Mouse (Mus musculus) MEL (cell line): ENCODE data around the gene Sowahd. TPM values are rescaled to one million over a fixed set of nuclear protein-coding genes. Genes with fewer than 3 reads are reported as not detected.
A peak's percentile ranks its signal among the peaks of the same experiment; 100 is the strongest.

Experiments
- DNase-seq: peaks from one replicate; pipeline ENCODE4 v3.0.0; 2011; ENCODE audit warnings: low read depth, low spot score
- H3K27ac ChIP-seq: 2 replicates; pipeline ENCODE4 v1.5.1; 2012; ENCODE audit warnings: low read depth, mild to moderate bottlenecking, control low read depth, low read length, moderate library complexity; ENCODE audit not compliant: control insufficient read depth
- H3K27me3 ChIP-seq, 2 experiments: fragments of 150-350 bp in 1 of 2; sonication (generic) in 1 of 2; 2 replicates each; pipeline ENCODE4 v1.6.1; 2012; ENCODE audit warnings: low read length in 2 of 2, mild to moderate bottlenecking in 2 of 2, improper control_type of control experiment in 1 of 2, moderate library complexity in 1 of 2; ENCODE audit not compliant: insufficient read depth in 2 of 2, control insufficient read depth in 1 of 2
- H3K36me3 ChIP-seq, 2 experiments: 2 replicates each; pipeline ENCODE4 v1.6.1; 2012 to 2014; ENCODE audit warnings: low read length in 2 of 2, improper control_type of control experiment in 1 of 2, inconsistent platforms in 1 of 2, mild to moderate bottlenecking in 1 of 2; ENCODE audit not compliant: insufficient read depth in 2 of 2, control insufficient read depth in 1 of 2
- H3K4me1 ChIP-seq, 2 experiments: fragments of 150-350 bp in 1 of 2; sonication (generic) in 1 of 2; 2 replicates each; pipeline ENCODE4 v1.6.1; 2012; ENCODE audit warnings: low read length in 2 of 2, improper control_type of control experiment in 1 of 2, mild to moderate bottlenecking in 1 of 2; ENCODE audit not compliant: insufficient read depth in 2 of 2, control insufficient read depth in 1 of 2
- H3K4me3 ChIP-seq, 2 experiments: fragments of 150-350 bp in 1 of 2; sonication (generic) in 1 of 2; 2 replicates each; pipeline ENCODE4 v1.5.1; 2012; ENCODE audit warnings: low read depth in 2 of 2, low read length in 2 of 2, mild to moderate bottlenecking in 2 of 2, moderate library complexity in 2 of 2, control low read depth in 1 of 2, improper control_type of control experiment in 1 of 2; ENCODE audit not compliant: control insufficient read depth in 1 of 2, insufficient read depth in 1 of 2
- H3K79me2 ChIP-seq: 2 replicates; pipeline ENCODE4 v1.6.1; 2012; ENCODE audit warnings: mild to moderate bottlenecking, low read length, moderate library complexity; ENCODE audit not compliant: control insufficient read depth, poor library complexity, insufficient read depth
- H3K9ac ChIP-seq: 2 replicates; pipeline ENCODE4 v1.6.1; 2012; ENCODE audit warnings: low read depth, mild to moderate bottlenecking, control low read depth, low read length, moderate library complexity; ENCODE audit not compliant: control insufficient read depth, poor library complexity, severe bottlenecking
- H3K9me3 ChIP-seq: fragments of 150-350 bp; sonication (generic); replicated peaks from 2 replicates; pipeline ENCODE4 v1.6.1; 2012; ENCODE audit warnings: mild to moderate bottlenecking, low read length, improper control_type of control experiment, moderate library complexity; ENCODE audit not compliant: insufficient read depth
- CTCF ChIP-seq, 3 experiments: IDR thresholded peaks in 2 of 3; conservative IDR thresholded peaks in 1 of 3; 2 replicates each; pipeline ENCODE4 v1.5.1; 2011 to 2012; ENCODE audit warnings: low read length in 3 of 3, low read depth in 2 of 3, mild to moderate bottlenecking in 2 of 3, improper control_type of control experiment in 1 of 3, inconsistent platforms in 1 of 3, mixed read lengths in 1 of 3, moderate library complexity in 1 of 3; ENCODE audit not compliant: control insufficient read depth in 1 of 3, insufficient read depth in 1 of 3, poor library complexity in 1 of 3, severe bottlenecking in 1 of 3
- ELF1 ChIP-seq: IDR thresholded peaks from 2 replicates; pipeline ENCODE4 v1.6.1; 2014; ENCODE audit warnings: low read depth, mild to moderate bottlenecking, inconsistent platforms, low read length, improper control_type of control experiment, moderate library complexity
- GABPA ChIP-seq: IDR thresholded peaks from 2 replicates; pipeline ENCODE4 v1.6.1; 2012; ENCODE audit warnings: low read depth, mild to moderate bottlenecking, inconsistent platforms, low read length, improper control_type of control experiment, moderate library complexity
- GATA1 ChIP-seq: IDR thresholded peaks from 2 replicates; pipeline ENCODE4 v1.6.1; 2011; ENCODE audit warnings: low read depth, low read length, improper control_type of control experiment
- HCFC1 ChIP-seq: IDR thresholded peaks from 2 replicates; pipeline ENCODE4 v1.6.1; 2012; ENCODE audit warnings: low read depth, mild to moderate bottlenecking, inconsistent platforms, low read length, improper control_type of control experiment, moderate library complexity
- KAT2A ChIP-seq: conservative IDR thresholded peaks from 2 replicates; pipeline ENCODE4 v1.6.1; 2012; ENCODE audit warnings: low read depth, low read length, improper control_type of control experiment, inconsistent platforms
- MAFK ChIP-seq: IDR thresholded peaks from 2 replicates; pipeline ENCODE4 v1.6.1; 2011; ENCODE audit warnings: low read depth, mild to moderate bottlenecking, low read length, improper control_type of control experiment, borderline replicate concordance
- MAZ ChIP-seq: IDR thresholded peaks from 2 replicates; pipeline ENCODE4 v1.6.1; 2012; ENCODE audit warnings: low read depth, mild to moderate bottlenecking, inconsistent platforms, low read length, improper control_type of control experiment
- MEF2A ChIP-seq: IDR thresholded peaks from 2 replicates; pipeline ENCODE4 v1.6.1; 2014; ENCODE audit warnings: low read depth, mild to moderate bottlenecking, inconsistent platforms, low read length, improper control_type of control experiment; ENCODE audit not compliant: poor library complexity, insufficient replicate concordance, severe bottlenecking; ENCODE audit errors: extremely low read depth
- MYB ChIP-seq: IDR thresholded peaks from 2 replicates; pipeline ENCODE4 v1.6.1; 2011; ENCODE audit warnings: mild to moderate bottlenecking, low read depth, low read length, improper control_type of control experiment
- MYC ChIP-seq: IDR thresholded peaks from 2 replicates; pipeline ENCODE4 v1.6.1; 2011; ENCODE audit warnings: low read depth, mild to moderate bottlenecking, low read length, improper control_type of control experiment, moderate library complexity
- NELFE ChIP-seq: IDR thresholded peaks from 2 replicates; pipeline ENCODE4 v1.6.1; 2011; ENCODE audit warnings: low read depth, low read length, improper control_type of control experiment
- POLR2A ChIP-seq, 2 experiments: IDR thresholded peaks; 2 replicates each; pipeline ENCODE4 v1.6.1; 2011 to 2012; ENCODE audit warnings: low read length in 2 of 2, mild to moderate bottlenecking in 2 of 2, control low read depth in 1 of 2, improper control_type of control experiment in 1 of 2, low read depth in 1 of 2, moderate library complexity in 1 of 2; ENCODE audit not compliant: control insufficient read depth in 1 of 2, insufficient read depth in 1 of 2, poor library complexity in 1 of 2
- RAD21 ChIP-seq: IDR thresholded peaks from 2 replicates; pipeline ENCODE4 v1.6.1; 2011; ENCODE audit warnings: mild to moderate bottlenecking, low read depth, low read length, improper control_type of control experiment
- SIN3A ChIP-seq: IDR thresholded peaks from 2 replicates; pipeline ENCODE4 v1.6.1; 2012; ENCODE audit warnings: low read length, improper control_type of control experiment, inconsistent platforms
- SMC3 ChIP-seq: IDR thresholded peaks from 2 replicates; pipeline ENCODE4 v1.6.1; 2011; ENCODE audit warnings: low read depth, low read length, improper control_type of control experiment
- TCF12 ChIP-seq: IDR thresholded peaks from 2 replicates; pipeline ENCODE4 v1.6.1; 2014; ENCODE audit warnings: low read depth, mild to moderate bottlenecking, inconsistent platforms, low read length, improper control_type of control experiment, moderate library complexity
- USF2 ChIP-seq, 2 experiments: IDR thresholded peaks; 2 replicates each; pipeline ENCODE4 v1.6.1; 2011 to 2012; ENCODE audit warnings: improper control_type of control experiment in 2 of 2, low read length in 2 of 2, borderline replicate concordance in 1 of 2, inconsistent platforms in 1 of 2, low read depth in 1 of 2, mild to moderate bottlenecking in 1 of 2; ENCODE audit not compliant: insufficient read depth in 1 of 2
- ZC3H11A ChIP-seq: IDR thresholded peaks from 2 replicates; pipeline ENCODE4 v1.6.1; 2012; ENCODE audit warnings: low read depth, mild to moderate bottlenecking, inconsistent platforms, low read length, improper control_type of control experiment
- ZKSCAN1 ChIP-seq: IDR thresholded peaks from 2 replicates; pipeline ENCODE4 v1.6.1; 2012; ENCODE audit warnings: low read depth, mild to moderate bottlenecking, inconsistent platforms, low read length, improper control_type of control experiment, moderate library complexity
- polyA plus RNA-seq, 2 experiments: library from polyadenylated mRNA; stranded (reverse) in 1 of 2; unstranded in 1 of 2; fragments of >175 nt in 1 of 2; fragments of >200 nt in 1 of 2; gene quantifications; 2 replicates each; pipeline versions ENCODE4 v1.2.1 to v1.2.4; 2012; ENCODE audit warnings: low replicate concordance in 2 of 2, low read depth in 1 of 2; ENCODE audit not compliant: insufficient read length in 2 of 2, insufficient read depth in 1 of 2, missing spikeins in 1 of 2
- total RNA-seq: library from RNA; depleted of rRNA; stranded (reverse); fragments of 300-350 nt; gene quantifications from 2 replicates; pipeline ENCODE4 v1.2.3, GENCODE M21; 2012

Sowahd gene
- total and polyA plus RNA-seq, 3 experiments: not detected

GRCm38 (mm10) chrX:37028378-37028777, 20.3 kb upstream of the Sowahd start:
- Histone ChIP-seq H3K36me3 (no peaks in the 10 kb centered on the region), H3K9ac (no peak overlapping the region), H3K4me1 (no peaks in the 10 kb centered on the region), H3K27me3 (no peaks in the 10 kb centered on the region; a peak in 1 of 4 replicates), H3K9me3 (no peaks in the 10 kb centered on the region), H3K27ac (no peak overlapping the region), H3K4me3 (no peak overlapping the region), H3K79me2 (no peaks in the 10 kb centered on the region)
- no peak for DNase-seq
- TF ChIP-seq KAT2A (no peak), SIN3A (no peak), MYC (no peak), RAD21 (no peak), MAZ (no peak), ZC3H11A (no peak), ELF1 (no peak), SMC3 (no peak)

GRCm38 (mm10) chrX:37042726-37043125, 5.9 kb upstream of the Sowahd start:
- Histone ChIP-seq H3K9ac (no peak overlapping the region), H3K36me3 (no peaks in the 10 kb centered on the region), H3K4me3 (no peak overlapping the region), H3K79me2 (no peaks in the 10 kb centered on the region), H3K27me3 (no peaks in the 10 kb centered on the region; a peak in 2 of 4 replicates), H3K27ac (no peak overlapping the region), H3K9me3 (no peaks in the 10 kb centered on the region), H3K4me1 (no peaks in the 10 kb centered on the region)
- TF ChIP-seq NELFE (no peak), TCF12 (no peak), MEF2A (no peak), MAFK (no peak), GATA1 (no peak), HCFC1 (no peak), RAD21 (peak; percentile 40), MYB (no peak), POLR2A (IDR thresholded peaks at IDR 0.05; ENCODE audit: control insufficient read depth in 1 of 2, insufficient read depth in 1 of 2, low read depth in 1 of 2, low read length in 2 of 2, poor library complexity in 1 of 2) (no peak), SMC3 (peak; percentile 43), GABPA (no peak), CTCF (IDR thresholded peaks at IDR 0.05 in 2 of 3, conservative IDR thresholded peaks at IDR 0.05 in 1 of 3; ENCODE audit: control insufficient read depth in 1 of 3, insufficient read depth in 1 of 3, low read depth in 2 of 3, low read length in 3 of 3, poor library complexity in 1 of 3, severe bottlenecking in 1 of 3) (peak; percentile 58 to 73 (median 69)), ZC3H11A (no peak), ZKSCAN1 (no peak), ELF1 (no peak), USF2 (IDR thresholded peaks at IDR 0.05; ENCODE audit: borderline replicate concordance in 1 of 2, insufficient read depth in 1 of 2, low read depth in 1 of 2, low read length in 2 of 2) (no peak)
- peak; percentile 55 for DNase-seq
